Mouse (Mus musculus): ENCODE measurements around the gene Gpn3.

Gpn3 gene

DNA sequence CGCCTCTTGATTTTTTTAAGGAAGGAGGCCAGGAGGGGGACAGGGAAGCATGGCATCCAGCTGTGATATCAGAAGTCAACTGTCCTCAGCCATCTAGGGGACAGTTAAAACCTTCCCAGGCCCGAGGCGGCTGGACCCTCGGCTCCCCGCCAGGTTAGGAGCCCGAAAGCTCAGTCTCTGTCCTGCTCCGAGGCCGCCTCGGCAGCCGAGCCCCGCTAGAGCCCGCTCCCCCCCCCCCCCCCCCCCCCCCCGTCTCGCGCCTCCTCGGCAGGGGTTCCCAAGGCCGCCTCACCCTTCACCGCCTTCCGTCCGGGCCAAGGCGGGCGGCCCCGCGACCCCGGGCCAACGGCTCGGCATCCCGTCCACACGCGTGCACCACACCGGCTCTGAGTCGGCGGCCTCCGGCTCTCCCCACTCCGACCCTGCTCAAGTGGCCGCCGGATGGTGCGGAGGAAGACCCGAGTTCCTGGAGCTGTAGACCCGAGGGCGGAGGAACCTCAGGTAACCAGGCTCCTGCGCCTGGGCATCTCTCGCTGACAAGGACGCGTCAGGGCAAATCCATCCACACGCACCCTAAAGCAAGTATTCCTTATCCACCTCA is at the start of gene Gpn3:
Gene Gpn3, plus strand, starts transcription at position 286 of the 601 bp plus-strand sequence.
- DNase-seq (ENCODE audit: extremely low spot score, low spot score) = no peak

DNA sequence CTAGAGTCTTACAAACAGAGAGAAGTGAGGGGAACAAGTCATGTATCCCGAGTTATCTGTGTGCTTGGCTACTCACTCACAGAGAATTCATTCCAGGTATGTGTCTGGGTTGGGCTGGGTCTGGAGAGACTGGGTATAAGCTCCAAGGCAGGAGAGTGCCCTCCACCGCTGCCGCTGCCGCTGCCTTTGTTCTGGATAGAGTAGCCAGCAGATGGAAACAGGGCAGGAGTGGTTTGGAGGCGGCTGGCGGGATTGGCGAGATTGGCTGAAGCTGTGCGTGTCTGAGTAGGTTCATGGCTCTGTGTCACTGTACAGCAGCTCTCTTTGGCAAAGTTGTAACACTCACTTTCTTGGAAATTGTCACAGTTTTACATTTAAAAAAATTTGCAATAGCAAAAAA is 48.2 kb upstream of the Gpn3 start:
- peak; percentile 16 for DNase-seq (ENCODE audit: extremely low spot score, low spot score)

DNA sequence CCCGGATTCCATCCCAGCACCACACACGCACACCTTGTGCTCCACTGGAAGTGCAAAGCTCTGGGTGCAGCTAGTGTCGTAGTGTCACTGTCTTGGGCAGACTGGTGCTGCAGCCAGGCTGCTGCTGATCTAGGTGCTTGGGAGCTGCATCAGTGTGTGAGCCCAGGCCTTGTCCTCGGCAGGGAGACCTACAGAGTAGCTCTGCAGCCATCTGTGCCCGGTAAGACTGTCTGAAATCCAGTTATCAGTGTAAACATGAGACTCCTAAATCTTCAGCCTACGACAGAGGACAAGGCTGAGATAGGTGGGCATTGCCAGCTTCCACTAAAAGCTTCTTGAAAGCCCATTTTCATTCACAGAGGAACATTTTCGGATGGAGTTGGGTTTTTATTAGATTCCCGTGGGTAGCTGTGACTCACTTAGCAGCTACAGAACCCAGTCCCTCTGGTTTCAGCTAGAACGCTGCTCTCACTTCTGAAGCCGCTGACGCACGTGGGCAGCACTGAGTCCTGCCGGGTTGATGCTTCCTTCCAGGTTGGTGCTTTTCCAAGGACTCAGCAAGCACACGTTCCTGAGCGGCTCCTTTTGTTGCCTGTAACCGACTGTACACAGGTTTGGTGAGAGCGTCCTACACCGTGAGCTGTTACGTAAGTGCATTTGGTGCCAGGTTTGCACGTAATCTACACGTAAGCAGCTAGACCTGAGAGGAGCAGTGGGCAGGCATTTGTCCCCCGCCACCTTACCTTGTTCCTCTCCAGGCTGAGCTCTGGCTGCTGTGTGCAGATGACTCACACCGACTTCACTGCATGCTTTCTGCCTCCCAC is 46.9 kb upstream of the Gpn3 start:
- DNase-seq (ENCODE audit: extremely low spot score, low spot score) = no peak

DNA sequence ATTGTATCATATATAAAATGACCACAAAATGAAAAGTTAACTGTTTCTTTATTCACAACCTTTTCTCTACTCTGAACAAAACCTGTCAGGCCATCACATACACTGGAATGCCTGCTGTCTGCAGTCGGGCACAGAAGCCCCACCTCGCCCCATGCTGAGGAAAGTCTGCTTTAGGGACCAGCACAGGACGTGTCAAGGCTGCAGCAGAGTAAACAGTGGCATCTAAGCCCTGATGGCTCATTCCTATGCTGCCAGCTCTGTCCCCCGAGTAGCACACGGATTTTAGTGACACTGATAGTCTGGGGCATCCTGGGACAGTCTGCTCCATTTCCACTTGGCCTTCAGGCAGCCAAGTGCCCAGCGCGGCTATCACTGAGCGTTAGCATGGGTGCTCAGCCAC is 46.2 kb upstream of the Gpn3 start:
- DNase-seq (ENCODE audit: extremely low spot score, low spot score) = no peak

DNA sequence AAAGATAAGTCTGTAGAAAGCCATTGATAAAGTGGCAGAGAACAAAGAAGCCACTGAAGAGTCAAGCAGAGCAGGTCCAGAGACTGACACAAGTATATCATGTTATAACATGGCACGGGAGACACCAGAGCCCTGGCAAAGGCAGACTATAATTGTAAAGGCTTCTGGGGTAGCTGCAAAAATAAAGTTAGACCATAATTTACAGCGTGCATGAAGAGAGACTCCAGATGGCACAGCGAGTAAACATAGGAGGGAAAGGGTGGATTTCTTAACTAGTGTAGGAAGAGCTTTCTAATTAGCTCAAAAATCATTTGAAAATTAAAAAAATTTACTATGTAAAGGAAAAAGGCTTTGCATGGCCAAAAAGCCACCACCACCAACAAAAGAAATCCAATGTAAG is 44.4 kb upstream of the Gpn3 start:
- no peak for DNase-seq (ENCODE audit: extremely low spot score, low spot score)

DNA sequence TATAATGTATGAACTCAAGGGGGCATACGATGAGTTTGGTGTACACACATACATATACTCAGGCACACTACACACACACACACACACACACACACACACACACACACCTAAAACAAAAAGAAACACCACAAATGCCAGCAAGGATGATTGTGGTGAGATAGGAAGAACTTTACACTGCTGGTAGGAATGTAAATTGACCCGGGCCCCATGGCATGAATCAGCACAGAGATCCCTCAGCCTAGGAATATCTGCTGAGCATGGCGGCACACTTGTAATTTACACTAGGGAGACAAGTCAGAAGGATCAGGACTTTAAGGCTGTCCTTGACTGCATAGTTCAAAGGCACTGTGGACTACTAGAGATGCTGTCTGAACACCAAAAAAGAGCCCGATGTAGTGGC is 41.4 kb upstream of the Gpn3 start:
- no peak for DNase-seq (ENCODE audit: extremely low spot score, low spot score)

DNA sequence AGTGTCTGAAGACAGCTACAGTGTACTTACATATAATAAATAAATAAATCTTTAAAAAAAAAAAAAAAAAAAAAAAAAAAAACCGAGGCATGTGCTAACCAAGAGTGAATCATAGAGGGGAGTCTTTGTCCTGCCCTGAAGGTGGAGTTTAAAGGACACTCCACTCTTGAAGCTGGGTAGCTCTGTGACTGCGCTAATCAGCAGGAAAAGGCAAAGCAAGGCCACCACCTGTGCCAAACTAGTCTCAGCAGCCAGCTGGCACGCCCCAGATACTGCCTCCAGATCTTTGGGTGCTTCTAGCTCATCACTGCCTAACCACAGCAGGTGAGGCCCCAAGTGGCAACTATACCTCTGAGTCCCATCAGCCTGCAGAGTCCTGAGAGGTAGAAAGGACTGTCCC is 37.0 kb upstream of the Gpn3 start:
- DNase-seq (ENCODE audit: extremely low spot score, low spot score) = no peak

DNA sequence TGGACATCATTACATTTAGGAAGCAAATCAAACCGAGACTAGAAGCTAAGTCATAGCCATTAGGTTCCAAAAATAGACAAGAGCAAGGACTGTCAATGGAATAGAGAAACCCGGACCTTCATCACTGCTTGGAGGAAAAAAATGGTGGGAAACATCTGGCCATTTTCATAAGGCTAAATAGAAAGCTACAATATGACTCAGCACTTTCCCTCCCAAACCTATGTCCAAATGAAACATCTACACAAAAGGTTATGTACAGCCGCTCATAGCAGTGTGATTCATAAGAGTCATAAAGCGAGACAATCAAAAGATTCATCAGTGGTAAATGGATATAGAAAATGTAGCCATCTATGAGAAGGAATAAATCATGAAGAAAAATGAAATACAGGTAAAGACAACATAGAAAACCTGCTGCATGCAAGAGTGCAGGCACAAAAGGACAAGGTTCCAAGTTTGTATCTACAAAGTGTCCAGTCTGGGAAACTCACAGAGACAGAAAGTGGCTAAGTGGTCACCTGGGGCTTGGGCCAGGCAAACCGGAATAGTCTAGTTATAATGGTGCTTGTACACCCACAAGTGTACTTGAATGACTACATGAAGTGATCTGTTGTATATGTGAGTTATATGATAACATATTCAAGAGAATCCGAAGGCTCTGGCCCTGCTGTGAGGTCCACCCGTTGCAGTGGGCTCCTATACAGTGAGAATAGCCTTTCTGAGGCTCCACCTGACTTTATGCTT is 35.0 kb upstream of the Gpn3 start:
- no peak for DNase-seq (ENCODE audit: extremely low spot score, low spot score)

DNA sequence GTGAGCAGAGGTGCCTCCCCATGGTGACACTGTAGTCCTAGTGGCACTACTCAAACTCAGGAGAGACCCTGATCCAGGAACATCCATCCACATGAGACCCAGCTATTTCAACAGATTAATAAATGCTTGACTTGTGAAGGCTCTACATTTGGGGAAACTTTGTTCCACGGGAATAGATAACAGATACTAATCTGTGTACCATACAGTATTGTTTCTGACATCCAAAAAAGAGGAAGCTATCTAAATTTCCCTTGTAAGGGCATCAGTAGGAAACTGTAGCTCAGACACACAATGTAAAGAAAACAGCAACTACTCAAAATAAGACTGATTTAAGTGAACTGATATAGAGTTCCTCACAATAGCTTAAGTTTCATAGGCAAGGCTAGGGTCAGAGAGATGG is 28.8 kb upstream of the Gpn3 start:
- no peak for DNase-seq (ENCODE audit: extremely low spot score, low spot score)

DNA sequence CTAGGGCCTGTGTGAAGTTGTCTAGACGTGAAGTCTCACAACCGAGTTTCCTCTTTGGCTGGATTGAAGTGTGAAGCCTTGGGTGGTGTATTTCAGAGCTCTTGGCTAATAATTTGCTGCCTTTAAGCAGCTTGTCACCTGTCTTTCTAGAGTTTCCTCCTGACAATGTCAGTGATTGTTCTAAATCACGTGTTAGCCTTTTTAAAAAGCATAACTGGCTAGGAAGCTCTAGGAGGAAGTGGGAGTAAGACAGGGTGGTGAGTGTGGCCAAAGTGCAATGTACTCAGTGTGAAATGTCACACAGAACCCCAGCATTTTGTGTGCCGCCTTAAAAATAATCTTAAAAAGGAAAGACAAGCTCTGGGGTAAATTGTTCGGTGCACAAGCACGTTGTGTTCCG is 27.9 kb upstream of the Gpn3 start:
- DNase-seq (ENCODE audit: extremely low spot score, low spot score) = no peak

DNA sequence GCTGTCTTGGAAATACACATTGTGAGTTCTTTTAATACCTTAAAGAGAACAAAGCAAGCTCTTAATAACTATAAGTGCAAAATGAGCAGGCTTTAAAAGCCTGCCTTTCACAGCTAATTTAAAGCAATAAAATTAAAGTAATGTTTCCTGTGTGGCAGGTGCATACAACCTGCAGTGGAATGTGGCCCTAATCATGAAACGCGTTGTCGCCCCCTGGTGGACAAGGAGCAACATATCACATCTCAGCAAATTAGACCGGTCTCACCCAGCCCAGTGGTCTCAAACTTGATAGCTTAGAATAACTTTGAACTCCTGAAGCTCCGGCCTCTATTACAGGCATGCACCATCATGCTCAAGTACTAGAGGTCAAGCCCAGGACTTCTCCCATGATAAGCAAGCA is 27.4 kb upstream of the Gpn3 start:
- DNase-seq (ENCODE audit: extremely low spot score, low spot score) = peak; percentile 70

DNA sequence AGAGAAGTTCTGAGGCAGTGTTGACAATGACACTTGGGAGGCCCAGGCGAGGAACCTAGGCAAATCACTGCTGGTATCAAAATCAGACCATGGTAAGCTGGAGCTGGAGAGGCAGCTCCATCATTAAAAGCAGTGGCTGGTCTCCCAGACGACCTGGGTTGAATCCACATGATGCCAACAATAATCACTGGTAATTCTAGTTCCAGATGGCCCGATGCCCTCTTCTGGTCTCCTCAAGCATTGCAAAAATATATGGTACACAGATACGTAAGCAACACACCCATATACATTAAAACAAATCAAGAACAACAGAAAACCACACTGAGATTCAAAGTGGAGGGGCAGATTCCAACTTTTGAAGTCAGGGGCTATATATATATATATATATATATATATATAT is 25.9 kb upstream of the Gpn3 start:
- DNase-seq (ENCODE audit: extremely low spot score, low spot score) = no peak

DNA sequence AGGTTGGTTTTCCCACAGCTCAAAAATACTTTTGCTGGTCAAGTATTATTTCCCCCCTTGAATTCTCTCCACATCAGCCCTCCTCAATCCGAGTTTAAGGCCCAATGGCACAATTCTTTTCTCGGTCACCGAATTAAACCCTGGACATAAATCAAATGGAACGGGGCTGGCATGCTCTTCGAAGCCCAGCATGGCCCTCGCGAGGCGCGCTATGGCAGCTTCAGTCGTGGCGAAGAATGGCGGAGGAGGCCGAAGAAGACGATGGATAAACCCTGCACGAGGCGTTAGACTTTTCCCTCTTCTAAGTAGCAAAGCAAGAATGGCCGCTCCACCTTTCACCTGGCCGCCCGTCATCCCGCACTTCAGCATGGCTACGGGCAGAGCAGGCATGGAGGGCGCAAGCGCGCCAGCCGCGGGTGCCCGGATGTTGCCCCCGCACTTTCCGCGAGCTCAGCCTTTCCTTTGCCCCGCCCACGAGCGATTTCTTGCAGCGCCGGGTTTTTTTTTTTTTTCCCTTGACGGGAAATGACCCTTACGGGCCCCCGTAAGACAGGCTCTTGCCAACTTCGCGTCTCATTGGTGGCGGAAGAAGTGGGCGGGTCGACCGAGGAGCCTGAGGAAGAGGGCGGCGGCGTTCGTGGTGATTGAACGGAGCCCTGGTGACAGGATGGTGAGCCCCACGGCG is 17.7 kb upstream of the Gpn3 start, which contains the start of the genes Rad9b and Vps29:
Gene Rad9b, minus strand, starts transcription at position 427 of the 685 bp plus-strand sequence.
Gene Vps29, plus strand, starts transcription at position 563 of the 685 bp plus-strand sequence.
- DNase-seq (ENCODE audit: extremely low spot score, low spot score) = peak; percentile 99

DNA sequence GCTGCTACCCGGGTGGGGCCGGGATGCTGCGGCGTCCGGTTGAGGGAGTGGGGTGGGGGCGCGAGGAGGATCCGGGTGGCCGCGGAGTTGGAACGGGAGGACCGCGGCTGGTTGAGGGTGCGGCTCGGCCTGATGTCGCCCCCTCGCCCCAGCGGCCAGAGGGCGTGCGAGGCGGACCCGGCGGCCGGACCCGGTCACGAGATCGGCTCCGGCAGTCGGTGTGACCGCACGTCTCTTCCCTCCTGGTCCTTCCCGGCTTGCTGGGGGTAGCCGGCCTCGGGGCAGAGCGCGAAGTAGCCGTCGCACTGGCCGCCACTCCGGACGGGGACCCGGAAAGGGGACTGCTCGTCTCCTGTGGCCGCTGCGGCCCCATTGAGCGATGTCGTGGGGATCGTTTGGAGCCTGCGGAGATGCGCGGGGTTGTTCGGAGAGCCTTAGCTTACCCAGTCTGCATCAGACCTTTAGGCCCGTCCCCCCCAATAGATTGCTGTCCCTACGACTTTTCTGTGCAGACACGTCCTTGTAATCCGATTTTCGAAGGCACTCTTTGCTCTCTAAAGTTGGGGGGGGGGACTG is 17.1 kb upstream of the Gpn3 start:
- DNase-seq (ENCODE audit: extremely low spot score, low spot score) = no peak

DNA sequence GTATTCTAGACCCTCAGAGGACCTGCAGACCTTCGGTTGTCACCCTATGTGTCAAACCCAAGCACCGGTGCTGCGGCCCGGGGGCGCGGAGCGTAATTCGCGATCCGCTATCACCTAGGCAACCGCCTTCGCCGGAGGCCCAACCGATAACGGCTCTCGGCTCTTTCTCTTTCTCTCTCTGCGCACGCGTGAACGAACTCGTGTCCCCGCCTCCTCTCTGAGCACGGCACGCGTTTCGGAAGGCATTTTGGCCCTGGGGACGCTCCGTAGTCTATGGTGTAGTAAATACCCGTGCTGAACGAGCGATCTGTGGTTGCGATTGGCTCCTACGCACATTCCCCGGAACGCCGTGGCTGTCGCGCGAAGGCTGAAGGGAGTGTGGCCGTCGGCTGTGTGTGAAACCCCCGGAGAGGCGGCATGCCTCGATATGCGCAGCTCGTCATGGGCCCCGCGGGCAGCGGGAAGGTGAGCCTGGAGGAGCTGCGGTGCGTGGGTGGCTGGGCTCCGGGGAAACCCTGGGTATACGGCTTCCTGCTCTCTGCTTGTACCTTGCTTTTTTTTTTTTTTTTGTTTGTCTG is 605 bp downstream of the Gpn3 start, which contains the start of gene Fam216a:
Gene Fam216a, minus strand, starts transcription at position 173 of the 578 bp plus-strand sequence.
- DNase-seq (ENCODE audit: extremely low spot score, low spot score) = peak; percentile 100

DNA sequence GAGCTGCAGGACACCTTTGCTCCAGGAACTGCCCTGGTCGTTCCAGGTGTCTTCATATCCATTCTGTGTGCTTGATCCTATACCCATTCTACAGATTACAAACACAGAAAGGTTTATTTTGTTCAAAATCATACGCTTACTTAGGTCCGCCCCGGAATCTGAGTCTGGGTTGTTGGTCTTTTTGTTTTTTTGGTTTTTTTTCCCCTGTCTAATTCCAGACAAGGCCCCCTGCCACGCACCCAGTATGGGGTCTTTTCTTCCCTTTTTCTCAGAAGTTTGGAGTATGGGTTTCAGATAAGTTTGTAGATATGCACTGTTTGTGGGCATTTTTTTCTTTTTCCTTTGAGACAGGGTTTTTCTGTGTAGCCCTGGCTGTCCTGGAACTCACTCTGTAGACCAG is 1.2 kb downstream of the Gpn3 start:
- DNase-seq (ENCODE audit: extremely low spot score, low spot score) = no peak

DNA sequence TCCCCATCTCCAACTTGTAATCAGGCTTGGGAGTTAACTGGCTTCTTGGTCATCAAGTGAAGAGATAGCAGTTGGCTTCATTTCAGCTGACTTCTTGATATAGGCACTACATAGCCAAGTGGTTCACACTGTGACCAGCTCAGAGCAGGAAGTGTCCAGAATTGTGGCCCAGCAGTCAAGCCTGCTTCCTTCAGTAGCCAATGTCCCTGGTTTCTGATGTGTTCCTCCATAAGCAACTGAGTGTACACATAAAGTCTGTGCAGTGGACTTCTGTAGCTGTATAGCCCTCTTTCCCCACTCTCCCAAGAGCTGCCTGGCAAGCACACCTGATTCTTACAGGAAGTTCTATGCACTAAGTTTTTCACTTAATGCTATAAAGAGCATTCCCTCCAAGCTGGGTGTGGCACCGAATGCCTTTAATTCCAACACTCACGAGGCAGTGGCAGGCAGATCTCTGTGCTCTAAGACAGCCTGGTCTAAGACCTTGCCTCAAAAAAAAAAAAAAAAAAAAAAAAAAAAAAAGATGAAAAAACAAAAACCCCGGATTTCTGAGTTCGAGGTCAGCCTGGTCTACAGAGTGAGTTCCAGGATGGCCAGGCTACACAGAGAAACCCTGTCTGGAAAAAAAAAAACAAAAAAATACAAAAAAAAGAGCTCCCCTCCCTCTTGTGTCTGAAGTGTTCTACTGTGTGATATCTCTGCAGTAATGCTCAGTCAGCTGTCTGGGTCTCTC is 5.6 kb downstream of the Gpn3 start:
- no peak for DNase-seq (ENCODE audit: extremely low spot score, low spot score)

DNA sequence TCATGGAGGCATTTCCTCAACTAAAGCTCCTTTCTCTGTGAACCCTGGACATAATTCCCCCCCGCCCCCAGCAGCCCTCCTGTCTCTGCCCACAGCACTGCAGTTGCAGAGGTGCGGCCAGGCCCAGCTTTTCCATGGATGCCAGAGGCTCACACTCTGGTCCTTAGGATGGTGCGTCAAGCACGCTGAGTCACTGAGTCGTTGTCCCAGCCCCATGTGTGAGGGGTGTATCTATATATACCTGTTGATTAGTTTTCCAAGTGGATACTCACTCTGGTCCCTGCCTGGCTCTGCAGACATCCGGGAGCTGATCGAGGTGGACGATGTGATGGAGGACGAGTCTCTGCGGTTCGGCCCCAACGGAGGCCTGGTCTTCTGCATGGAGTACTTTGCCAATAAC is 6.5 kb downstream of the Gpn3 start:
- DNase-seq (ENCODE audit: extremely low spot score, low spot score) = no peak

DNA sequence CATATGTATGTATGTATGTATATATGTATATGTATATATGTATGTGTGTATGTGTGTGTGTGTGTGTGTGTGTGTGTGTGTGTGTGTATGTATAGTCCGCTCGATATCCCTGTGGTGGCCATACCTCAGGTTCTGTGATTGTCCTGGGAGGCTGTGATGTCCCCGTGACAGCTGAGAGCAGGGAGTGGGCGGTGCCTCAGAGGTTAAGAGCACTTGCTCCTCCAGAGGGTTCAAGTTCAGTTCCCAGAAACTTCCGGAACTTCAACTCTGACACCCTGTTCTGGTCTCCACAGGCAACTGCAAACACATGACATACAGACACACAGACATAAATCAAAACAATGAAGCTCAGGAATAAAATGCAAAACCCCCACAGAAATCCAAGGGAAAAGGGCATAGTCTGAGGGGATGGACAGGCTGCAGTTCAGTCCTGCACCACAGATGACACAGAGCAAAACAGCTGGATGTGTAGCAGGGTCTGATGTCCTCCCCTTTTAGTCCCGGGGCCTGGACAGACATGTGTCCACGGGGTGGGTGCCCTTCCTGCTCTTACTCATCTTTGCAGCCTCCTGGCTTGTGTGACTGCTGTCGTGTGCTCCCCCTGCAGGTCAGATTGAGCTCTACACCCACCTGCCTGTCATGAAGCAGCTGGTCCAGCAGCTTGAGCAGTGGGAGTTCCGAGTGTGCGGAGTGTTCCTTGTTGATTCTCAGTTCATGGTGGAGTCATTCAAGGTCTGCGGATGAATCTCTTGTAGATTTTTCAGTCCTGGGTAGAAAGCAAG is 7.9 kb downstream of the Gpn3 start:
- DNase-seq (ENCODE audit: extremely low spot score, low spot score) = peak; percentile 66
